Mouse (Mus musculus): ENCODE measurements around the gene Rars. TPM values are rescaled to one million over a fixed set of nuclear protein-coding genes. Genes with fewer than 3 reads are reported as not detected.

Gene Rars
- polyA plus RNA-seq, 2 experiments: 35.4 to 54.8 TPM

GRCm38 (mm10) chr11:35857395-35858067 lies 23.2 kb upstream of the Rars start:
- Histone ChIP-seq H3K36me3 (replicated peaks; ENCODE audit: control insufficient read depth, insufficient read depth, low read depth) (no peaks in the 10 kb centered on the region), H3K4me2 (ENCODE audit: low read depth) (no peak overlapping the region), H3K4me3 (ENCODE audit: insufficient read depth in 1 of 2, low read depth in 2 of 2, low read length in 2 of 2) (no peak overlapping the region), H3K27me3 (ENCODE audit: control insufficient read depth, insufficient read depth, low read length) (no peaks in the 10 kb centered on the region), H3K9me3 (ENCODE audit: control insufficient read depth, low read length) (no peaks in the 10 kb centered on the region), H3K4me1 (replicated peaks; ENCODE audit: control insufficient read depth in 2 of 2, insufficient read depth in 2 of 2, low read length in 1 of 2) (no peaks in the 10 kb centered on the region), H3K27ac (no peak overlapping the region), H3K9ac (replicated peaks) (no peak overlapping the region)
- TF ChIP-seq CTCF (IDR thresholded peaks at IDR 0.05; ENCODE audit: low read depth) (no peak), EP300 (IDR thresholded peaks at IDR 0.05; ENCODE audit: low read depth) (no peak)
- ATAC-seq (ENCODE audit: insufficient read depth): no peak
- 59% methylated on average over 12 of the region's 12 CpGs for WGBS (ENCODE audit: insufficient replicate concordance)
- DNase-seq (ENCODE audit: low read depth in 3 of 3, low spot score in 3 of 3): no peak

- Histone ChIP-seq H3K4me3 (ENCODE audit: insufficient read depth in 1 of 2, low read depth in 2 of 2, low read length in 2 of 2) (no peak overlapping the region), H3K36me3 (replicated peaks; ENCODE audit: control insufficient read depth, insufficient read depth, low read depth) (no peaks in the 10 kb centered on the region), H3K27me3 (ENCODE audit: control insufficient read depth, insufficient read depth, low read length) (no peaks in the 10 kb centered on the region), H3K9ac (replicated peaks) (no peak overlapping the region), H3K9me3 (ENCODE audit: control insufficient read depth, low read length) (no peaks in the 10 kb centered on the region), H3K4me1 (replicated peaks; ENCODE audit: control insufficient read depth in 2 of 2, insufficient read depth in 2 of 2, low read length in 1 of 2) (no peaks in the 10 kb centered on the region), H3K4me2 (ENCODE audit: low read depth) (no peak overlapping the region), H3K27ac (no peak overlapping the region)
- DNase-seq (ENCODE audit: low read depth in 3 of 3, low spot score in 3 of 3): no peak
- 62% methylated on average over 11 of the region's 11 CpGs for WGBS (ENCODE audit: insufficient replicate concordance)
- TF ChIP-seq EP300 (IDR thresholded peaks at IDR 0.05; ENCODE audit: low read depth) (no peak), CTCF (IDR thresholded peaks at IDR 0.05; ENCODE audit: low read depth) (no peak)
- ATAC-seq (ENCODE audit: insufficient read depth): no peak
Observed at GRCm38 (mm10) chr11:35856359-35857040, 22.2 kb upstream of the Rars start.

- H3K4me2 ChIP-seq (ENCODE audit: low read depth): no peak overlapping the region
- no peak for DNase-seq (ENCODE audit: low read depth in 3 of 3, low spot score in 3 of 3)
- WGBS (ENCODE audit: insufficient replicate concordance): 63% methylated on average over 7 of the region's 9 CpGs
- no peaks in the 10 kb centered on the region for H3K36me3 ChIP-seq (replicated peaks; ENCODE audit: control insufficient read depth, insufficient read depth, low read depth)
- no peak for ATAC-seq (ENCODE audit: insufficient read depth)
- H3K4me3 ChIP-seq (ENCODE audit: insufficient read depth in 1 of 2, low read depth in 2 of 2, low read length in 2 of 2): no peak overlapping the region
- no peak overlapping the region for H3K27ac ChIP-seq
- no peak overlapping the region for H3K9ac ChIP-seq (replicated peaks)
- no peaks in the 10 kb centered on the region for H3K27me3 ChIP-seq (ENCODE audit: control insufficient read depth, insufficient read depth, low read length)
- TF ChIP-seq CTCF (IDR thresholded peaks at IDR 0.05; ENCODE audit: low read depth): no peak
- no peak for TF ChIP-seq EP300 (IDR thresholded peaks at IDR 0.05; ENCODE audit: low read depth)
- H3K4me1 ChIP-seq (replicated peaks; ENCODE audit: control insufficient read depth in 2 of 2, insufficient read depth in 2 of 2, low read length in 1 of 2): no peaks in the 10 kb centered on the region
- no peaks in the 10 kb centered on the region for H3K9me3 ChIP-seq (ENCODE audit: control insufficient read depth, low read length)
Observed at GRCm38 (mm10) chr11:35855567-35855966, 21.3 kb upstream of the Rars start.

GRCm38 (mm10) chr11:35854941-35855340 lies 20.6 kb upstream of the Rars start:
- Histone ChIP-seq H3K9me3 (ENCODE audit: control insufficient read depth, low read length) (no peaks in the 10 kb centered on the region), H3K4me3 (ENCODE audit: insufficient read depth in 1 of 2, low read depth in 2 of 2, low read length in 2 of 2) (no peak overlapping the region), H3K27me3 (ENCODE audit: control insufficient read depth, insufficient read depth, low read length) (no peaks in the 10 kb centered on the region), H3K4me1 (replicated peaks; ENCODE audit: control insufficient read depth in 2 of 2, insufficient read depth in 2 of 2, low read length in 1 of 2) (no peaks in the 10 kb centered on the region), H3K4me2 (ENCODE audit: low read depth) (no peak overlapping the region), H3K36me3 (replicated peaks; ENCODE audit: control insufficient read depth, insufficient read depth, low read depth) (no peaks in the 10 kb centered on the region), H3K27ac (no peak overlapping the region), H3K9ac (replicated peaks) (no peak overlapping the region)
- WGBS (ENCODE audit: insufficient replicate concordance): 62% methylated on average over 5 of the region's 5 CpGs
- ATAC-seq (ENCODE audit: insufficient read depth) (no peak), DNase-seq (ENCODE audit: low read depth in 3 of 3, low spot score in 3 of 3) (no peak)
- TF ChIP-seq EP300 (IDR thresholded peaks at IDR 0.05; ENCODE audit: low read depth) (no peak), CTCF (IDR thresholded peaks at IDR 0.05; ENCODE audit: low read depth) (no peak)

- WGBS (ENCODE audit: insufficient replicate concordance): 66% methylated on average over 4 of the region's 4 CpGs
- Histone ChIP-seq H3K9me3 (ENCODE audit: control insufficient read depth, low read length) (no peaks in the 10 kb centered on the region), H3K36me3 (replicated peaks; ENCODE audit: control insufficient read depth, insufficient read depth, low read depth) (no peaks in the 10 kb centered on the region), H3K9ac (replicated peaks) (no peak overlapping the region), H3K27ac (no peak overlapping the region), H3K27me3 (ENCODE audit: control insufficient read depth, insufficient read depth, low read length) (no peaks in the 10 kb centered on the region), H3K4me2 (ENCODE audit: low read depth) (no peak overlapping the region), H3K4me1 (replicated peaks; ENCODE audit: control insufficient read depth in 2 of 2, insufficient read depth in 2 of 2, low read length in 1 of 2) (no peaks in the 10 kb centered on the region), H3K4me3 (ENCODE audit: insufficient read depth in 1 of 2, low read depth in 2 of 2, low read length in 2 of 2) (no peak overlapping the region)
- ATAC-seq (ENCODE audit: insufficient read depth): no peak
- no peak for TF ChIP-seq EP300 (IDR thresholded peaks at IDR 0.05; ENCODE audit: low read depth)
- no peak for TF ChIP-seq CTCF (IDR thresholded peaks at IDR 0.05; ENCODE audit: low read depth)
- no peak for DNase-seq (ENCODE audit: low read depth in 3 of 3, low spot score in 3 of 3)
Observed at GRCm38 (mm10) chr11:35853651-35854050, 19.3 kb upstream of the Rars start.
